ENCODE assay signal across 8 mouse cellular contexts in genomic region chr12:102468894-102469764, GRCm38 (mm10). TPM values are rescaled to one million over a fixed set of nuclear protein-coding genes. Genes with fewer than 3 reads are reported as not detected.
DNase-seq lines count a peak whose midpoint lies in the region; ATAC-seq and TF ChIP-seq lines count a peak whose summit lies in the region.

Gene Golga5 (plus strand): TSS chr12:102469135.

- no peak for TF ChIP-seq CTCF in bone marrow, adult 2 months (IDR thresholded peaks at IDR 0.05; ENCODE audit: control insufficient read depth, insufficient read depth, low read length)

- peak; percentile 97 for DNase-seq in 416B (ENCODE audit: low read depth)
- peak; percentile 97 to 98 for DNase-seq in heart, adult 9 months (ENCODE audit: low spot score in 2 of 2)
- peak; percentile 90 to 97 for DNase-seq in monocyte, adult 2 months (ENCODE audit: low read depth in 1 of 2, low spot score in 2 of 2)
- peak; percentile 96 for DNase-seq in spleen, postnatal 36 days (ENCODE audit: low spot score in 2 of 2)

- H3K27ac ChIP-seq in bone marrow, adult 2 months (ENCODE audit: control insufficient read depth, insufficient read depth, low read depth, low read length, poor library complexity): peak within 1 kb of the TSS; percentile 91
- H3K27ac ChIP-seq in embryonic facial prominence, embryonic 15.5 days (replicated peaks): peak within 1 kb of the TSS; percentile 80
- H3K27ac ChIP-seq in kidney, embryonic 14.5 days (ENCODE audit: low read depth, low read length): no peak within 1 kb of the TSS; the same call in 1 of the 2 replicates
- H3K27ac ChIP-seq in limb, embryonic 15.5 days: peak within 1 kb of the TSS; percentile 81

- WGBS in bone marrow, adult 2 months: under 1% methylated on average over 84 of the region's 86 CpGs
- under 1% methylated on average over 86 of the region's 86 CpGs for WGBS in embryonic facial prominence, embryonic 15.5 days
- under 1% methylated on average over 68 of the region's 86 CpGs for WGBS in kidney, embryonic 14.5 days
- WGBS in limb, embryonic 15.5 days: under 1% methylated on average over 86 of the region's 86 CpGs

- H3K9ac ChIP-seq in embryonic facial prominence, embryonic 15.5 days: peak within 1 kb of the TSS; percentile 88
- H3K9ac ChIP-seq in kidney, embryonic 14.5 days (ENCODE audit: low read depth, low read length): peak within 1 kb of the TSS; percentile 85
- H3K9ac ChIP-seq in limb, embryonic 15.5 days: peak within 1 kb of the TSS; percentile 83

- H3K9me3 ChIP-seq in embryonic facial prominence, embryonic 15.5 days (replicated peaks): no peaks in the 10 kb centered on the region
- no peaks in the 10 kb centered on the region for H3K9me3 ChIP-seq in kidney, embryonic 14.5 days (ENCODE audit: control insufficient read depth, low read length)
- no peaks in the 10 kb centered on the region for H3K9me3 ChIP-seq in limb, embryonic 15.5 days

- no peaks in the 10 kb centered on the region for H3K27me3 ChIP-seq in embryonic facial prominence, embryonic 15.5 days
- H3K27me3 ChIP-seq in kidney, embryonic 14.5 days (ENCODE audit: control insufficient read depth, insufficient read depth, low read length): no peaks in the 10 kb centered on the region
- H3K27me3 ChIP-seq in limb, embryonic 15.5 days: no peaks in the 10 kb centered on the region

- H3K4me2 ChIP-seq in embryonic facial prominence, embryonic 15.5 days (replicated peaks): peak within 1 kb of the TSS; percentile 77
- peak within 1 kb of the TSS; percentile 78 for H3K4me2 ChIP-seq in kidney, embryonic 14.5 days (replicated peaks; ENCODE audit: low read depth, low read length)
- peak within 1 kb of the TSS; percentile 63 for H3K4me2 ChIP-seq in limb, embryonic 15.5 days

- ATAC-seq in embryonic facial prominence, embryonic 15.5 days (ENCODE audit: insufficient number of reproducible peaks, low FRiP score, low TSS enrichment, low read depth): peak; percentile 99
- peak; percentile 100 for ATAC-seq in kidney, embryonic 14.5 days (ENCODE audit: low FRiP score, low TSS enrichment)
- ATAC-seq in limb, embryonic 15.5 days (ENCODE audit: insufficient number of reproducible peaks, low FRiP score, low TSS enrichment, low read depth): peak; percentile 99

- peak; percentile 78; the same call in 1 of the 2 replicates for TF ChIP-seq POLR2A in bone marrow, adult 2 months (IDR thresholded peaks at IDR 0.05; ENCODE audit: borderline replicate concordance, control insufficient read depth, low read depth, low read length)

- H3K4me1 ChIP-seq in bone marrow, adult 2 months (ENCODE audit: control insufficient read depth, insufficient read depth, low read length): no peaks in the 10 kb centered on the region; the same call in 1 of the 2 replicates
- H3K4me1 ChIP-seq in embryonic facial prominence, embryonic 15.5 days: peaks cover 7% of the 10 kb centered on the region
- no peaks in the 10 kb centered on the region for H3K4me1 ChIP-seq in kidney, embryonic 14.5 days (ENCODE audit: control insufficient read depth, insufficient read depth, low read length)
- peaks cover 6% of the 10 kb centered on the region for H3K4me1 ChIP-seq in limb, embryonic 15.5 days

- H3K36me3 ChIP-seq in embryonic facial prominence, embryonic 15.5 days: peaks cover 18% of the 10 kb centered on the region; the same call in 1 of the 2 replicates
- peaks cover 18% of the 10 kb centered on the region; the same call in 1 of the 2 replicates for H3K36me3 ChIP-seq in kidney, embryonic 14.5 days (ENCODE audit: control insufficient read depth, insufficient read depth, low read length)
- peaks cover 23% of the 10 kb centered on the region for H3K36me3 ChIP-seq in limb, embryonic 15.5 days

- peak within 1 kb of the TSS; percentile 83 for H3K4me3 ChIP-seq in bone marrow, adult 2 months (replicated peaks; ENCODE audit: control insufficient read depth, low read depth, low read length)
- H3K4me3 ChIP-seq in embryonic facial prominence, embryonic 15.5 days (replicated peaks): peak within 1 kb of the TSS; percentile 85
- H3K4me3 ChIP-seq in kidney, embryonic 14.5 days (ENCODE audit: low read length): peak within 1 kb of the TSS; percentile 93
- peak within 1 kb of the TSS; percentile 96 for H3K4me3 ChIP-seq in limb, embryonic 15.5 days

RNA-seq across cellular contexts. Expression of gene Golga5, which starts in this region (rescaled TPM):
- 11.5 and 21.8 TPM in 2 replicates for polyA plus RNA-seq in bone marrow, adult 2 months (2011; ENCODE audit: insufficient read depth, insufficient read length, low replicate concordance, missing spikeins)
- polyA plus RNA-seq in embryonic facial prominence, embryonic 15.5 days (2015; fragmentation: Nextera tagmentation; extraction: Ambion mirVana): 38.7 and 40.9 TPM in 2 replicates
- polyA plus RNA-seq in kidney, embryonic 14.5 days (2014; fragmentation: Nextera tagmentation; extraction: Ambion mirVana): 23.3 and 39.3 TPM in 2 replicates
- 41.7 and 44.1 TPM in 2 replicates for polyA plus RNA-seq in limb, embryonic 15.5 days (2015; fragmentation: Nextera tagmentation; extraction: Ambion mirVana)
